Mouse (Mus musculus) stomach, postnatal 0 days (tissue): ENCODE measurements around the gene Acadl. TPM values are rescaled to one million over a fixed set of nuclear protein-coding genes. Genes with fewer than 3 reads are reported as not detected.

Experiments
- ATAC-seq: fragments of 200-750 bp; cut with Nextera tagmentation; 2 replicates; pipeline ENCODE4 v1.8.0; 2017; ENCODE audit not compliant: low FRiP score, low TSS enrichment
- DNase-seq: peaks from one replicate; pipeline ENCODE4 v3.0.0-alpha.2; 2016; ENCODE audit warnings: low spot score
- H3K27ac ChIP-seq: fragments of 300-500 bp; sonication (generic); replicated peaks from 2 replicates; pipeline ENCODE4 v1.5.1; 2014; ENCODE audit warnings: mild to moderate bottlenecking, control low read depth
- H3K27me3 ChIP-seq: fragments of 300-500 bp; sonication (generic); 2 replicates; pipeline ENCODE4 v1.6.1; 2014; ENCODE audit warnings: low read length; ENCODE audit not compliant: control insufficient read depth, insufficient read depth
- H3K36me3 ChIP-seq: fragments of 300-500 bp; sonication (generic); 2 replicates; pipeline ENCODE4 v1.6.1; 2014; ENCODE audit warnings: low read length, mixed read lengths; ENCODE audit not compliant: control insufficient read depth, insufficient read depth
- H3K4me1 ChIP-seq: fragments of 300-500 bp; sonication (generic); replicated peaks from 2 replicates; pipeline ENCODE4 v1.6.1; 2014; ENCODE audit warnings: antibody characterized with exemption; ENCODE audit not compliant: control insufficient read depth, insufficient read depth
- H3K4me2 ChIP-seq: fragments of 300-500 bp; sonication (generic); replicated peaks from 2 replicates; pipeline ENCODE4 v1.6.1; 2014; ENCODE audit warnings: low read depth, mild to moderate bottlenecking, control low read depth, moderate library complexity
- H3K4me3 ChIP-seq: fragments of 300-500 bp; sonication (generic); 2 replicates; pipeline ENCODE4 v1.5.1; 2014; ENCODE audit warnings: low read depth, low read length, control low read depth
- H3K9ac ChIP-seq: fragments of 300-500 bp; sonication (generic); 2 replicates; pipeline ENCODE4 v1.6.1; 2014; ENCODE audit warnings: mild to moderate bottlenecking, low read length, control low read depth, mixed read lengths
- H3K9me3 ChIP-seq: fragments of 300-500 bp; sonication (generic); 2 replicates; pipeline ENCODE4 v1.6.1; 2016; ENCODE audit warnings: low read length; ENCODE audit not compliant: control insufficient read depth
- CTCF ChIP-seq: IDR thresholded peaks from 2 replicates; pipeline ENCODE4 v1.5.1; 2016; ENCODE audit warnings: antibody characterized with exemption, low read depth, mild to moderate bottlenecking, moderate library complexity
- EP300 ChIP-seq: optimal IDR thresholded peaks from 2 replicates; pipeline ENCODE3; 2016; ENCODE audit warnings: antibody characterized with exemption
- WGBS: fragments of 180-500 bp; shearing (Covaris S2); extraction: QIAGEN DNeasy Blood & Tissue Kit; methylation state at CpG from one replicate; pipeline ENCODE4 v1.1.7; 2014; 5-methylcytosine and 5-hydroxymethylcytosine counted together
- polyA plus RNA-seq: library from polyadenylated mRNA; unstranded; fragments of >200 nt; fragmentation: Nextera tagmentation; extraction: Ambion mirVana; gene quantifications from 2 replicates; pipeline ENCODE4 v1.2.1, GENCODE M21; 2015

The Acadl gene
- 217 and 232 TPM in 2 replicates for polyA plus RNA-seq

GRCm38 (mm10) chr1:66862712-66863511 lies at the start of gene Acadl:
TSS of gene Acadl (minus strand) at chr1:66863277.
- Histone ChIP-seq H3K4me1 (no peaks in the 10 kb centered on the region), H3K27ac (peak within 1 kb of the TSS; percentile 98), H3K36me3 (no peaks in the 10 kb centered on the region), H3K9me3 (no peaks in the 10 kb centered on the region), H3K9ac (peak within 1 kb of the TSS; percentile 96), H3K4me2 (peak within 1 kb of the TSS; percentile 65), H3K27me3 (no peaks in the 10 kb centered on the region), H3K4me3 (peak within 1 kb of the TSS; percentile 92)
- WGBS = 3% methylated on average over 70 of the region's 85 CpGs
- TF ChIP-seq EP300 (no peak), CTCF (no peak)
- peak; percentile 95 for DNase-seq
- ATAC-seq = peak; percentile 94

DNA sequence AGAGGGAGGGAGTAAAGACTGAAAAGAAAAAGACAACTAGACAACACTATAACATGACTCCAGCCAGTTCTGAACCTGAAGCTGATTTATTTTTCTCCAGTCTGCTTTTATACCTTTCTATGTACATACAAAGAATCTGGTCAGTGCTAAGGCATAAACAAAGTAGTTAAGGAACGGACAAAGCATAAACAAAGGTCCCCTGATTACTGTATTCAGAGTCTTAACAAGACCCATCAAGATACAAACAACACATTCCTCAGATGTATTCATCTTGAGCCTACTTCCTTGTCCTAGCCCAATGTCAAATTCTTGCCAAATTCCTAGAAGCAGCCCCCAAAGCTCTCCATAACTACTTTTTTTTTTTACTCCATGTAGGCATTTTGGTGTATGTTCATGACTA lies 49.2 kb upstream of the Acadl start:
- Histone ChIP-seq H3K9me3 (no peaks in the 10 kb centered on the region), H3K4me2 (no peak overlapping the region), H3K36me3 (no peaks in the 10 kb centered on the region), H3K4me1 (no peaks in the 10 kb centered on the region), H3K4me3 (no peak overlapping the region), H3K9ac (no peak overlapping the region), H3K27me3 (no peaks in the 10 kb centered on the region), H3K27ac (no peak overlapping the region)
- 48% methylated on average over 1 of the region's 1 CpGs for WGBS
- TF ChIP-seq EP300 (no peak), CTCF (no peak)
- ATAC-seq (no peak), DNase-seq (no peak)

- H3K4me2 ChIP-seq = no peak overlapping the region
- H3K4me1 ChIP-seq = no peaks in the 10 kb centered on the region
- H3K9me3 ChIP-seq = no peaks in the 10 kb centered on the region
- H3K27ac ChIP-seq = no peak overlapping the region
- no peak overlapping the region for H3K4me3 ChIP-seq
- no peaks in the 10 kb centered on the region for H3K36me3 ChIP-seq
- TF ChIP-seq CTCF (no peak), EP300 (no peak)
- ATAC-seq (no peak), DNase-seq (no peak)
- H3K27me3 ChIP-seq = no peaks in the 10 kb centered on the region
- WGBS = 82% methylated on average over 3 of the region's 3 CpGs
- no peak overlapping the region for H3K9ac ChIP-seq
Observed at GRCm38 (mm10) chr1:66902566-66902965, 39.5 kb upstream of the Acadl start.

DNA sequence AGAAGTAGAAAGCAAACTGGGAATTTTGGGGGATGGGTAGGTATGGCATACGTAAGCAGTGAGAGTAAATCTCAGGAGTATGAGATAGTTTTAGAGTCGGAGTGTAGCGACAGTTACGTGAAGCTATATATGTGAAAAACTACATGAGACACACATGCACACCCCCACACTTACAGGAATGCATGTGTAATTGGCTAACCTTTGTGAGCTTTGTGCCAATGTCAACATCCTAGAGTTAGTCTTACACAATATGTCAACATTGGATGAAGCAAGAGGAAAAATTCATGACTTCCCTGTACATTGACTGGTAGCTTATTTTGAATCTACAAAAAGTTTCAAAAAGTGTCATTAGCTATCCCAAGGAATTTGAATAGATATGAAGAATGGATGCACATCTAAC lies 37.9 kb upstream of the Acadl start:
- no peak overlapping the region for H3K9ac ChIP-seq
- H3K4me1 ChIP-seq = no peaks in the 10 kb centered on the region
- H3K27ac ChIP-seq = no peak overlapping the region
- no peak overlapping the region for H3K4me2 ChIP-seq
- H3K27me3 ChIP-seq = no peaks in the 10 kb centered on the region
- TF ChIP-seq CTCF (no peak), EP300 (no peak)
- no peaks in the 10 kb centered on the region for H3K36me3 ChIP-seq
- no peaks in the 10 kb centered on the region for H3K9me3 ChIP-seq
- peak; percentile 33 for DNase-seq
- 57% methylated on average over 4 of the region's 4 CpGs for WGBS
- H3K4me3 ChIP-seq = no peak overlapping the region
- peak; percentile 91 for ATAC-seq

- DNase-seq (no peak), ATAC-seq (no peak)
- TF ChIP-seq CTCF = no peak
- no peak for TF ChIP-seq EP300
- H3K4me1 ChIP-seq = no peaks in the 10 kb centered on the region
- no peaks in the 10 kb centered on the region for H3K36me3 ChIP-seq
- 79% methylated on average over 7 of the region's 7 CpGs for WGBS
- no peaks in the 10 kb centered on the region for H3K27me3 ChIP-seq
- no peak overlapping the region for H3K4me3 ChIP-seq
- H3K9me3 ChIP-seq = no peaks in the 10 kb centered on the region
- H3K4me2 ChIP-seq = no peak overlapping the region
- no peak overlapping the region for H3K27ac ChIP-seq
- no peak overlapping the region for H3K9ac ChIP-seq
Observed at GRCm38 (mm10) chr1:66898261-66898660, 35.2 kb upstream of the Acadl start.

- Histone ChIP-seq H3K4me3 (no peak overlapping the region; the same call in 1 of the 2 replicates), H3K27me3 (no peaks in the 10 kb centered on the region), H3K4me2 (peak overlapping the region; percentile 44), H3K4me1 (no peaks in the 10 kb centered on the region), H3K27ac (no peak overlapping the region), H3K9ac (no peak overlapping the region), H3K9me3 (no peaks in the 10 kb centered on the region), H3K36me3 (no peaks in the 10 kb centered on the region)
- DNase-seq (no peak), ATAC-seq (no peak)
- TF ChIP-seq EP300 (no peak), CTCF (no peak)
- 28% methylated on average over 5 of the region's 5 CpGs for WGBS
Observed at GRCm38 (mm10) chr1:66896556-66896955, 33.5 kb upstream of the Acadl start.
